Mouse (Mus musculus) mouse trophoblast stem cell (cell line): ENCODE measurements around the gene Sdhaf2.
"Not testable (repeated sequence)": the region's sequence is repeated elsewhere in the genome, so short reads cannot be mapped to it uniquely, and the experiment has no call there.

Source experiments
- in situ Hi-C, 2 experiments: fragments of 300-500 bp; cut with MseI, MboI; formaldehyde crosslinking; loops; 2 replicates in 1 of 2; 3 replicates in 1 of 2; pipeline ENCODE4 v1.15.1; 2025

Sdhaf2 gene

DNA sequence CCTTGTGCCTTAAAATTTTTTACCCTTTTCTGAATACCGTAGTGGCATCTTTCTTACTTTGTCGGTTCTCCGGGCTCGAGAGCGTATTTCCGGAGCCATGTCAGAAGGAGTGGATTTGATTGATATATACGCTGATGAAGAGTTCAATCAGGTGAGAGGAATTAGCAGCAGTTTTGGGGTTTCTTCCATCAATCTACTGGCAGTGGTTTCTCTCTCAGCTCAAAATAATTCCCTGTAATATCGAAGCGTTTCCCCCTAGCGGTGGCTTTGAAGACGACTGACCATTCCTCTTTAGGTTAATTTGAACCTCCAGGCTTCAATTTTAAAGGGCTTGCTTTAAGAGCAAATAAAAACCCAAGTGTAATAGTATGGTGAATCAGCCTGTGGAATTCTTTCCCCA is at the start of gene Sdhaf2:
Sdhaf2 (minus strand) TSS at position 233 of the 400 bp plus-strand sequence.
- in situ Hi-C loops: no loop called here

DNA sequence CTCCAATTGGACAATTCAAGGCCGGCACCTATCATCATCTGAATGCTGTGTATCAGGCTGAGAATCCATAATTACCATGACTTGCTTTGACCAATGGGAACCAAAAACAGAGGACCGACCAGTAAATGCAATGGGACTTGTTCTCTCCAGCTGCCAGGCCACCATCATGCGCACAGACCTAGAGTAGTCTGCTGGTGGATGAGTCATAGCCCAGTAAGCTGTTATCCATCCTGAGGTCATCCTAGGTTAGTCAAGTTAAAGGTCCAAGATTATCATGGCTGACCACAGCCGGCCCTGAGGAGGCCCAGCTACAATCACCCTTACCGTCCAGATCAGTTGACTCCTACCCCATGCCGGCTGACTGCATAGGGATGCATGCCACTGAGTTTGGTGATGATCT is 43.7 kb upstream of the Sdhaf2 start:
- in situ Hi-C loops: no loop called here

DNA sequence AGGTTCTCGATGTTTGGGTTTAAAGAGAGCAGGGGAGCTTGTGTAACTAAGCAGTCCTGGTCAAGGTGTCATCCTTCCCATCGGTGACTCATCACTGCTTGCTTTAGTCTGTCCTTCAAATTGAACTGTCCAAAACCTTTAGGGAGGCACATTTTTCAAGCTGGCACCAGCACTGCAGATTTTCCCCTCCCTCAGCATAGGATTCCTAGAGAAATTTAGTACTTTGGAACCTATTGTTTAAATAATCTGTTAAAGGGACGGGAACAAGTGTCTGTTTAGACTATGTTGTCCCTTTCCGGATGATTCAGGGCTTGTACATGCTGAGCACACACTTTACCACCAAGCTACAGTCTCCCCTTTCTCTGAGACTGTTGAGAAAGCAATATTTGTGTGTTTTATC is 39.3 kb upstream of the Sdhaf2 start:
- in situ Hi-C loops: no loop called here

GRCm38 (mm10) chr19:10564278-10564677 is 38.3 kb upstream of the Sdhaf2 start:
- in situ Hi-C loops: loop anchor here (5.0 kb wide), 1 partner anchor 38 kb away; no protein-coding TSS in a partner anchor

DNA sequence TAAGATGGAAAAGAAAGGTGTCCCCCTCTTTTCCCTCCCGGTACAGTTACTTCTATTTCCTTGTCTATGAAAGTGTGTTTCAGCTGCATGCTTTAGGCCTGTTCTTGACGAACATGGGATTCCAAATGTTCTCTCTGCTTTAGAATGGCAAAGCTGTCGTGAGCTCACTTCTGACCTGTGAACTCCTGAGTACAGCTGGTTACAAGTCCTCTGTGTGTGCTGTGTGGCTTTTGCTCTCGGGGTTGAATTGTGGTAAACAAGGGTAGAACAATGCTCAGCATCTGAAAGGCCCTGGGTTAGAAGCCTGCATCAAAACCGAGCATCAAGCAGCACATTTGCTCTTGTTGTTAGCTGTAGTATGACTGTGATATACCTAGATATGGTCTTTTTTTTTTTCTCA is 36.4 kb upstream of the Sdhaf2 start:
- in situ Hi-C loops: loop anchor here (5.0 kb wide), 1 partner anchor 40 kb away; no protein-coding TSS in a partner anchor

GRCm38 (mm10) chr19:10561558-10562314 is 35.8 kb upstream of the Sdhaf2 start:
- in situ Hi-C loops: loop anchor here (5.0 kb wide), 1 partner anchor 41 kb away; no protein-coding TSS in a partner anchor

- in situ Hi-C loops: loop anchor here (5.0 kb wide), 1 partner anchor 42 kb away; no protein-coding TSS in a partner anchor
Observed at GRCm38 (mm10) chr19:10560108-10560507, 34.2 kb upstream of the Sdhaf2 start.

DNA sequence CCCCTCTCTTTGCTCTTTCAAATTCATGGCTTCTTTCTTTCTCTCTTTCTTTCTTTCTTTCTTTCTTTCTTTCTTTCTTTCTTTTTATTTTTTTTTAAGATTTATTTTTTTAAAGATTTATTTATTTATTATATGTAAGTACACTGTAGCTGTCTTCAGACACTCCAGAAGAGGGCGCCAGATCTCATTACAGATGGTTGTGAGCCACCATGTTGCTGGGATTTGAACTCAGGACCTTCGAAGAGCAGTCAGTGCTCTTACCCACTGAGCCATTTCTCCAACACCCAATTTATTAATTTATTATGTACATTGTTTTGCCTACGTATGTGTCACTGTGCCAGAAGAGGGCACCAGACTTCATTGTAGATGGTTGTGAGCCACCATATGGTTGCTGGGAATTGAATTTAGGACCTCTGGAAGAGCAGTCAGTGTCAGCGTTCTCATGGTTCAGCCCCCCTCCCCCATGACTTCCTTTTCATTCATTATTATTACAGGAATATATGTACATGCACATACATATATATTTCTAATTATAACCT is 32.0 kb upstream of the Sdhaf2 start:
- in situ Hi-C loops: not testable (repeated sequence)

- in situ Hi-C loops: no loop called here
Observed at GRCm38 (mm10) chr19:10557430-10557829, 31.5 kb upstream of the Sdhaf2 start.

- in situ Hi-C loops: no loop called here
Observed at GRCm38 (mm10) chr19:10557001-10557400, 31.1 kb upstream of the Sdhaf2 start.

DNA sequence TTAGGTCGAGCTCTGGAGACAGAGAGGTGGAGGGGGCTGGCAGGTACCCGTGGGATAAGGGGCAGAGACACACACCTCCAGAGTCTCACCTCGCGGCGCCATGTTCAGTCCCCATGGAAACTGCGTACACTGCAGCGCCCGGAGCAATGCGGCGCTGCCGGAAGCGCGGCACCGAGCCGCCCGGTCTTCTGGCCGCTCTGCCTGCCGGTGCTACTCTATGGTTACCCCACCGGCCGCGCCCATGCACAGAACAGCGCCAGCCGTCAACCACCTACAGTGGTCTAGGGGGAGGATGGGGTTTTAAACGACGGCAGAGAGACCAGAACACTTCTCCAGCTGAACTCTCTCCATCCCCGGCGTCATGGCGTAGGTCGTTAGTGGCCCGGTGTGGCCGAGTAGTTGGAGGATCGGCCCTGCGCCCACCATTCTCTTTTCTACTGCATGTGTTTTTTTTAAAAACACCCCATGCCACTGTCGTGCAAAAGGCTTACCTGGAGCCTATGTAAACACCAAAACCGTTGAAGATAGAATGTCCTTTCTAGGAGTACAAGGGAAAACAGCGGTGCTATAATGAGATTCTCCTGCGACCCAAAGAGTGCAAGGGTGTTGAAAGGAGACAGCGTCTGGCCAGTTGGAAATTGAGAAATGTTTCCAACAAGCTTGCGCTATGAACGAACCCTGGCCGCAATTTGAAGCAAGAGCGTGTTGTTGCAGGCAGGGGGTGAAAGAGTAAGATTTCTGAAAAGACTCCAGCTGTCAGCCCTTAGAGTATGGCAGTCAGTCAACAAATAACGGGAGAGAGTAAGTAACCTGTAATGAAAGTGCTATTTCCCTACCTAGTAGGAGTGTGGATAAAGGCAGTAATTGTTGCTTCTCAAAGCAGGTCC is 29.9 kb upstream of the Sdhaf2 start, which contains the start of gene Tmem216:
Tmem216 (minus strand) TSS at position 615 of the 887 bp plus-strand sequence.
- in situ Hi-C loops: no loop called here

DNA sequence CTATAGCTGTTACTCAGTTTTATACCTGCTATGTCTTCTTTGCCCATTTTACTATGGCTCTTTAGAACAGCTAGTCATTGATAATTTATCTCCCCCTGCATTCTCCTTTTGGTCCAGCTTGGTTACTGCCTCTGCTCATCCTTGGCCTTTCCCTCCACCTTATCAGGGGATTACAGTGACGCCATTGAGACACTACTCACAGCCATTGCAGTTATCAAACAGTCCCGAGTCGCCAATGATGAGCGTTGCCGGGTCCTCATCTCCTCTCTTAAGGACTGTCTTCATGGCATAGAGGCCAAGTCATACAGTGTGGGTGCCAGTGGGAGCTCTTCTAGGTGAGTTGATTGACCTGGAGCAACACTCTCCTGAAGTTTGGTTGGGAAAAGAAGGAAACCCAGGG is 13.5 kb upstream of the Sdhaf2 start:
- in situ Hi-C loops: no loop called here

GRCm38 (mm10) chr19:10530082-10530481 is 4.1 kb upstream of the Sdhaf2 start:
- in situ Hi-C loops: no loop called here

DNA sequence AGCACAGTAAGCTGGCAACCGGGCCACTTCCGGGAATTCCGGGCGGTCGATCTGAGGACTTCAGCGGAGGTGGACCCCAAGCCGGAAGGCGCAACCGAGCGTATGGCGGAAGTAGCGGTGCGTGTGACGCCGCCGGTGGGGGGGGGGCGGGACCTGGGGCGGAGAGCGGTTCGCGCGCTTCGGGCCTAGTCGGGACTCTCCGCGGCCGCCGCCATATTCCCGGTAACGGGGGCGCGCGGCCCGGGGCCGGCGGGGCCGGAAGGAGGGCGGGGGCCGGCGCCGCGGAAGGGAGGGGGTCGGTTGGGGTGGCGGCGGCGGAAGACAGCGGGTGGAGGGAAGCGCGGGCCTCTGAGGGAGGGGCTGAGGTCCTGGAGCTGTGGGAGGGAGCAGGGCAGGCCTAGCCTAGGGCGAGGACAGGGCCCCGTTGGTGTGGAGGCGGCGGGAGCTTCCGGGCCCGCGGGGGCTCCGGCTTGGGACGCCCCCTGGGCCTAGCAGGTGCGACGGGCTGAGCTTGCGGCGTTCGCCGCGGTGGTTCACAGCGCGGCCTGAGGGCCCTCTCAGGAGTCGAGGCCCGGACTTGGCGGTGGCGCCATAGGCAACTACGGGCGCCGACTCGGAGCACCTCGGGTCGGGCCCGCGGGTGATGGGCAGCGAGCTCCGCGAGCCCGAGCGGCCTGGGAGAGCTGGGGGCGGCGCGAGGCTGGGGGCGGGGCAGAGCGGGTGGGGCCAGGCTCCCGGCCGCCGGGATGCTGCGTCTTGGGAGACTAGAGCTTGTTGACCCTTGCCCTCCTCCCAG is 638 bp downstream of the Sdhaf2 start, which contains the start of gene Cpsf7:
Cpsf7 (plus strand) TSS at position 161 of the 796 bp plus-strand sequence.
- in situ Hi-C loops: no loop called here

DNA sequence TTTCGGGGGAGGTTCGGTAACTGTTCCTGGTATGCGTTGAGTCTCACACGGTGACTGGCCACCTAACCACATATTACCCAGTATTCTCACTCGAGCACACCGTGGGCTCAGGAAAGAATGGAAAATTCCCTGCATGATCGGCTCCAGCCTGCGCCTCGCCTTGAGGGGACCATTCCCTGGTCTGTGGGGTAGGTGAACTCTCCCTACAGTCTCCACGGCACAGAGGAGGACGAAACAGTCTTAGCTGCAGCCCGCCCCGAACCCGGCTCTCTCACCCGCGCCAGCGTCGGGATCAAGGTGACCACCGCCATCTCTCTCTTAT is 1.2 kb downstream of the Sdhaf2 start:
- in situ Hi-C loops: no loop called here

- in situ Hi-C loops: no loop called here
Observed at GRCm38 (mm10) chr19:10523483-10524080, 2.4 kb downstream of the Sdhaf2 start.

DNA sequence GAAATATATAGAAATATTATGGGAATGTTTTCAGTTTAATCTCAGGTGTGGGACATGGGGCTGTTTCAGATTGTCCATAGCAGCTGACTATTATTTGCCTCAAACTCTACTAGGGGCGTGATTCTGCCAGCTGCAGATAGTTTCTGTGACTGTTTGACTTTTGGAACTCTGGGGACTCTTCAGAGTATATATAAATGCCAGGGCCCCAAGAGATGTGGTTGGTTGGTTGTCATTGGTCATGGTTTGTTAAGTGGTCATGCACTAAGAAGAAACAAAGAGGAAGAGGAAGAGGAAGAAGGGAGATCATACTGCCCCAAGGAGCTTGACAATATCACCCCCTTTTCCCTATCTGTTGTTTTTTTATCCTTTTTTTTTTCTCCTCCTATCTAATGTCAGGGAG is 4.0 kb downstream of the Sdhaf2 start:
- in situ Hi-C loops: no loop called here

- in situ Hi-C loops: no loop called here
Observed at GRCm38 (mm10) chr19:10520355-10520754, 5.6 kb downstream of the Sdhaf2 start.

GRCm38 (mm10) chr19:10510759-10511330 is 15.1 kb downstream of the Sdhaf2 start:
- in situ Hi-C loops: no loop called here

- in situ Hi-C loops: no loop called here
Observed at GRCm38 (mm10) chr19:10502571-10502970, 23.4 kb downstream of the Sdhaf2 start.

DNA sequence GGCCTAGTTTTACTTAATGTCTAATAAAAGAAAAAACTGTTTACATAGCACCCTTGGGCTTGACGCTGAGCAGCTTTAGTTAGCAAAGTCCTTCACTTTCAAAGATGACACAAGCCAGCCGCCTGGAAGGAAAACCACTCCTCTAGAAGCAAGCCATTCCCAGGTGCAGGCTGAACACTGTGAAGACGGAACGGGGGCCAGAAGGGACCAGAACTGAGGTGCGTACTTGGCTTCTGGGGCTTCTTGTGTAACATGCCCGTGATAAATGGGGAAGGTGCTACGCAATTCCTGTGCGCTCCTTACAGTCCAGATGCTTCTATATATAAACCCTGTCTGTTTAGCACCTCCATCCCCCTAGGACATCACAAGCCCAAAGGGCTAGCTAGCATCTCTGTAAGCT is 25.4 kb downstream of the Sdhaf2 start:
- in situ Hi-C loops: no loop called here
